Mouse (Mus musculus) ES-Bruce4 (cell line): ENCODE data around the gene Tspyl1.

Experiments used
- CTCF ChIP-seq: IDR thresholded peaks from one replicate; pipeline ENCODE4 v1.8.1; 2011; ENCODE audit warnings: low read depth, low read length
- EP300 ChIP-seq: IDR thresholded peaks from 2 replicates; pipeline ENCODE4 v1.6.1; 2011; ENCODE audit warnings: low read depth, low read length; ENCODE audit not compliant: insufficient read depth
- POLR2A ChIP-seq: IDR thresholded peaks from one replicate; pipeline ENCODE4 v1.8.1; 2011; ENCODE audit warnings: low read length; ENCODE audit not compliant: insufficient read depth

DNA sequence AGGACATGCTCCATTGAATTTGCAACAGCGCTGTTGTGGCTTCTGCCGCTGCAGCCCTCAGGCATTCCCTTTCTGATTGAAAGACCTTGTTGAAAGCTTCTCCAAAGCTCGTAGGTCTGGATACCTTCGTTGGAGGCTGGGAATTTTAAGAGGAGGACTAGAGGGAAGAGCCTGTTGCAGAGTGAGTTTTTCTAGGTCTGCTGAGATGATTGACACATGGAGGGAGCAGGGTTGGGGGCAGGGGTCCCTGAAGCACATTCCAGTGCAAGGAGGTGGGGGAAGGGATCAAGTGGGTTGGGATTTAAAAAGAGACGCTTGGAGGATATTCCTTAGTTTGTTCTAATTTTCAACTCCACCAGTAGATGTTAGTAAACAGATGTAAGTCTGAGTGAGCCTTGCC, 18.4 kb downstream of the Tspyl1 start:
- TF ChIP-seq POLR2A: no peak
- no peak for TF ChIP-seq CTCF
- no peak for TF ChIP-seq EP300
